Mouse (Mus musculus) telencephalon, adult 2 months (tissue): ENCODE data around the gene Cryga.

Source experiments
- DNase-seq: peaks from one replicate; pipeline ENCODE4 v3.0.0-alpha.2; 2011; ENCODE audit warnings: low read depth, low spot score

Gene Cryga

DNA sequence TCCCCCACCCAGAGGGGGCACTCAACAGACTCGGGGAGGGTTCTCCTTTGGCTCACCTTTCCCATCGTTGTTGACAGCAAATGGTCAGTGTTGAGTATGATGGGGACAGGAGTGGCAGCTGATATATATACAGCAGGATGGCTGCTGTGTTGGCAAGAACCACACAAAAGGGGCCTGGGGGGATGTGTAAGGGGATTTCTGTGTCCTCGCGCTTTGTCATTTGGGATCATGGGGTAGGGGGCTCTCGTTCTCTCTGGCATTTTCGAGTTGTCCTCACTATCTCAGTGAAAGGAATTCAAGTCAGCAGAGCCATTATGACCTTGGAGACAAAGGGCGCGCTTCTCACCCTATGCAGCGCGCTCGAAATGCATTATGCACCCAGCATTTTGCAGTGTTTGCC lies at the start of gene Cryga:
Cryga (minus strand) TSS at position 101 of the 400 bp plus-strand sequence.
- no peak for DNase-seq

DNA sequence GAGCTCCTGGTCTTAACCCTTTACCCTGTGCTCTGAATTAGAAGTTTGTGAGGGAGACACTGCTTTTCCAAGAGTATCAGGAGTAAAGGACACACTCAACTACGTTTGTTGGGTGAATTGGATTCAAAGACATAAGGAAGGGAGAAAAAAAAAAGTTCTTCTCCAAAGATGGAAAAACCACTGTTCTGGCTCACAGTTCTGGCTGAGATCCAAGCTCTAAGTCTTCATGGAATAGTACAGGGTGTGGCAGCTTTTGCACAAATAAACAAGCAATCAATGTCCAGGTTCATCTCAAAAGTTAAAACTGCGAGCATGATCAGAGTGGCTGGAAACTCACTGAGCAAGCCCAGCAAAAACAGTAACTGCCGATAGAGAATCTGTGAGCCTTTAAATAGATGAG lies 44.8 kb upstream of the Cryga start:
- no peak for DNase-seq

DNA sequence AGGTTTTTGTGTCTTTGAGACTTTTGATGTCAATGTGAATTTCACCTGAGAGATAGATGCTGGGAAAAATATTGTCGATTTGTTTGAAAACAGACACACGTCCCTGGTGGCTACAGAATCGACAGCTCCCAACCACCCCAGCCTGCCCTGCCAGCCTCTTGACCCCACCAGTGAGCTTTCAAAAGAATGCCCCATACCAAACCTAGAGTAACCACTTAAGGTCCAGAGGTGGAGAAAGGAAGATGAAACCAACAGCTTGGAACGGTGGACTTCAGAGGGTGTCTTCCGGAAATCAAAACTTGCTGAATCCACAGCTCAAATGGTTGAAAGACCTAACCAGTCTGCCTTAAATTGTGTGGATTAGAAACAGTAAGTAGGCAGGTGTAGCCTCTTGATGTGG lies 44.2 kb upstream of the Cryga start:
- DNase-seq, result no peak

DNA sequence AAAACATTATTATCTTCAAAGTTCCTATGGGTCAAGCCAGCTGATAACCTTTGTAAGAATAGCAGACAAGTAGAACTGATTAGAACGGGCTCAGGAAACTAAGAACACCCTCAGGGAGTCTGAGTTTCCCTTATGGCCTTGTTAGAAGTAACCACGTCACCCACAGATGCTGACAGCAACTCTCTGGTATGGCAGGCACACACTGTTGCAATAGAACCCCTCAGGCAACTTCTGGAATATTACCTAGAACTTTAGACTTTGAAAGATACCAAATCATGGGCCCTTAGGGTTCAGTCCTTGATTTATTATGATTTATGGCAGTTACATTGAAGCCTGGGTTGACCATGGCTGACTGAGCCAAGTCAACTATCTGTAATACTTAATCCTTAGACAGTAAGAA lies 43.4 kb upstream of the Cryga start:
- no peak for DNase-seq

DNA sequence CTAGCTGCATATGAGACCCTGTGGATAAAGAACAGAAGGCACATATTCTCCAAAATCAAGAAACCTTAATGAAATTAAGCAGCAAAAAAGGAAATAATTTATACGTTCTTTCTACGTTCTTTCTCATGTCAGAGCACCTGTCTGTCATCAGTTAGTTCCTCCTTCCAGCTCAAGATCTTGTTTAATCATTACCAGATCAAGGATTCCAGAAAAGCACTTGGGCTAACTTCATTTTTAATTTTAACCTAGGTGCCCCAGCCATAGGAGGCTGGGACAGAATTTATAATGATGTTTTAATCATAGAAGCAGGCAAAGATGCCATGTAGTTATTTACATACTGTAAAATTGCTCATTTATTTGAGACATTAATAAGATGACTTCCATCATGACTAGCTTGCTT lies 41.6 kb upstream of the Cryga start:
- no peak for DNase-seq

DNA sequence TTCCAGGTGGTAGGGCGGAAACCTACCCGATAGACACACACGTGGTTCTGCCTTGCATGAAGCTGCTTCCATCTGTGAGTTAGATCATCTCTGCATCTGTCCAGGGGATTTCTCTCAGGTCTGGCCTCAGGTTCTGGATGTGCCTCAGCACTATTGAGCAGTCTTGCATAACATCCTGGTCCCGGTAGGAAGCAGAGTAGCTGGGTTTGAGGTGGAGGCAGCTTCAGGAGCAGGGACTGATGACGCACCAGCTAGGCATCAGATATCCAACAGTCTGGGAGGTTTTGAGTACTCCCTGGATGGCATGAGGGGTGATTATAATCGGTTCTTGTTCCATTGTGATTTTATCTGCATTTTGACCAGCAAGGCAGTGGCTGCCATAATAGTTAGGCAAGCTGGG lies 34.4 kb upstream of the Cryga start:
- DNase-seq, result no peak

DNA sequence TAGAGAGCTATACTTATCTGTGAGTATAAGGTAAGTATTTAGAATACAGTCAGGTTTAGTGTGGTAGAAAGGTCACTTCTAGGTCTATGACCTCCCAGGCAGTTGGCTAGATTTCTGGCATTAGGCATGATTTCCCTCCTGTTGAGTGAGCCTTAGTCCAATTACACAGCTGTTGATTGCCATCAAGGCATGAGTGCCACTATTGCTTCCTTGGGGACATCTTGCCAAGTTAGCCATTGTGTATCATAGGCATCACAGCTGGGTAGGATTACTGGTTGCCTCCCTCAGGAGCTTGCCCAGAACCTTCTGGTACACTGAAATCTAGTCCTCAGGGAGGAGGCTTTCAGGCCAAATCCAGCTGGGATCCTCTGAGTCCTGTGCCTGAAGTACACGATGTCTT lies 29.7 kb upstream of the Cryga start:
- DNase-seq, result no peak

DNA sequence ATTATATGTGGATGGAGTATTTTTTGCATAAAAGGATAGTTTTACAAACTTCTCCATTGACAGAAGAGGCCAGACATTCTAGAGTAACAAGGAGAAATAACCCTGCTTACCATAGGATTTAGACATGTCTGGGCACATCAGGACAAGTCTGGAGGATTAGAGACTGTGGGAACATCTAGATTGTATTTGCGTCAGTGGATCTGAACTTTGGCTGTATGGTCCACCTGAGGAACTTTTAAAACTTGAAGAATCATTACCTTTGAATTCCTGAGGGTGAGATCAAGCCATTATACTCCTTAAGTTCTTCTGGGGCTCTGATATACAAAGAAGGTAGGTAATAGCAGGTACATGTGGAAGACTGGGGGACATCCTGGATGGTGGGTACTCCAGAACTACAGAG lies 28.5 kb upstream of the Cryga start:
- no peak for DNase-seq

DNA sequence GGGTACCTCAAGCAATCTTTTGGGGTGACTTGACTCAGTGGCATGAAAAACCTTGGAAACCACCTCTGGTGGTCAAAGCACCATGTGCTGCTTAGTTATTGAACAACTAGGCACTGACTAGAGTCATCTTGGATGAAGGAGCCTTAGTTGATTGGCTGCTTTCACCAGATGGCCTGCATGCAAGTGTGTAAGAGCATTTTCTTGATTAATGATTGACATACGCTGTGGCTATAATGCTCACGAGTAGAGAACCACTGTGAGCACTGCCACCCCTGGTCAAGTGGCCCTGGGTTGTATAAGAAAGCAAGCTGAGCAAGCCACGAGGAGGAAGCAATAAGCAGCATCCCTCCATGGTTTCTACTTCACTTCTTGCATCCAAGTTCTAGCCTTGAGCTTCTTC lies 27.1 kb upstream of the Cryga start:
- no peak for DNase-seq

DNA sequence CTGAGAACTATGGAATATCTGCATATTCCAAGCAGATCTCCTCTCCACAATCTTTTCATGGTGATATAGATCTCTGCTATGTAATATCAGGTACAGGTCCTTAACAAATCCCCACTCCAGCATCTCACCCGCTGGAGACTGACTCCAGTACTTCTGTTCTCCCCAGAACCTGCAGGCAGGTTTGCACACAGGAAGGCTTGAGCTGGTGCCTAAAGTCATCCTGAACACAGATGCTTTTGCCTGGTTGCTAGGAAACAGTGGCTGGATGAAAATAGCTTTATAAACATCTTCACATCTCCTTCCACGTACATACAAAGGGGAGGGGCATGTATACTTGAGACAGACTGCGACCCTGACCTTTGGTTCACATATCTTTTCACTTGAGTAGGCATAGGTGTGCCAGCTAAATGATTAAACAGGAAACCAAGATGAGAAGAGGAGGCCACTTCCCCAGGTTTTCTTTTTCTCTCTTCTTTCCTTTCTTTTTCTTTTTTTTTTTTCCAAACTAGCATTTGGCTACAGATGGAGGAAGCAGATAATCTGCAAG lies 26.5 kb upstream of the Cryga start:
- peak; percentile 38 for DNase-seq

DNA sequence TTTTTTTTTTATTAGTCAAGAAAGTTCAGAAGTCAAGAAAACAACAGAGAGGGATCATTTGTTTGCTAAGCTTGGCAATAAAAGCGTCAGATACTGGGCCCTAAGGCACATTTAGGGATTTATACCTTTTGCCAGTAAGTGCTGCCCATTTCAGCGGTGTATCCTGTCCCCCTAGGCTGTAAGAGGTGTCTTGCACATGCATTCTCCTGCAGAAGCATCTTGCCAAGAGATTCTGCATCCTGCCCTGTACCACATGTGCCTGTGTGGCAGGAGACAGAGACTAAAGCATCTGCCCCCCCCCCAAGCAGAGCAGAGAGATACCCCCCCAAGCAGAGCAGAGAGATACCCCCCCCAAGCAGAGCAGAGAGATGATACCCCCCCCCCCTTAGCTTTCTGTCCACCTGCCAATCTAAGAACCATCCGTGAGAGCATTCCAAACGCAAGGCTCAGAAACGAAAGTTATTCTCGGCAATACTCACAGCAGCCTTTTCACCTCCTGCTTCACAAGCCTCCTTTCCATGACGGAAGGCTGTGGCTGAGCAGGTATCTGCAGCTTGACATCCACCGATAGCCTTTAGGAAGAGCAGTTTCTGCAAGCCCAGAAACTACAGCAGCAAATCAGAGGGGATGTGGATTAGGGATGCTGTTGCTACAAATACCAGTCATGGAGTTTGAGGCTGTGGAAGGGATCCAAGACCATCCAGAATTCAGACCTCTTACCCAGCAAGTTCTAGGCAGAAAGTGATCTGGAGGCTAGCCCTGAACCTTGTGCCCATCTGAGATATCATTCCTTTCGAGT lies 19.6 kb upstream of the Cryga start, which contains the start of gene D630023F18Rik:
D630023F18Rik (minus strand) TSS at position 641 of the 799 bp plus-strand sequence.
- peak; percentile 55 for DNase-seq

DNA sequence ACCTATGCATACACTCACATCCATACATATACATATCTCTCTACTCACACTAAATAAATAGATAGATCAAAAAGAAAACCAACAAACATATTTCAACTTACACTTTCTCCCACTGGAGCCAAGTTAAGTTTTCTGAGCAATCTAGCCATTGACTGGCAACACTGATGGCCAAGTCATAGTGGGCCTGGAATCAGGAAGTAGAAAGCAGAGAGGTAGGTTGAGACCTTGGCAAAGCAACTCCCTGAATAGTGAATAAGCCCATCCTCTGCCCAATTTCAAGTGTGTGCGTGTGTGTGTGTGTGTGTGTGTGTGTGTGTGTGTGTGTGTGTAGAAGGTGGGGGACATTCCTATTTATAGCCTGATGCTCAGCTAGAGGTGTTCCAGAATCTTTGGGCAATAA lies 16.3 kb upstream of the Cryga start, which contains the start of gene Gm28845:
Gm28845 (minus strand) TSS at position 121 of the 400 bp plus-strand sequence.
- DNase-seq, result no peak

DNA sequence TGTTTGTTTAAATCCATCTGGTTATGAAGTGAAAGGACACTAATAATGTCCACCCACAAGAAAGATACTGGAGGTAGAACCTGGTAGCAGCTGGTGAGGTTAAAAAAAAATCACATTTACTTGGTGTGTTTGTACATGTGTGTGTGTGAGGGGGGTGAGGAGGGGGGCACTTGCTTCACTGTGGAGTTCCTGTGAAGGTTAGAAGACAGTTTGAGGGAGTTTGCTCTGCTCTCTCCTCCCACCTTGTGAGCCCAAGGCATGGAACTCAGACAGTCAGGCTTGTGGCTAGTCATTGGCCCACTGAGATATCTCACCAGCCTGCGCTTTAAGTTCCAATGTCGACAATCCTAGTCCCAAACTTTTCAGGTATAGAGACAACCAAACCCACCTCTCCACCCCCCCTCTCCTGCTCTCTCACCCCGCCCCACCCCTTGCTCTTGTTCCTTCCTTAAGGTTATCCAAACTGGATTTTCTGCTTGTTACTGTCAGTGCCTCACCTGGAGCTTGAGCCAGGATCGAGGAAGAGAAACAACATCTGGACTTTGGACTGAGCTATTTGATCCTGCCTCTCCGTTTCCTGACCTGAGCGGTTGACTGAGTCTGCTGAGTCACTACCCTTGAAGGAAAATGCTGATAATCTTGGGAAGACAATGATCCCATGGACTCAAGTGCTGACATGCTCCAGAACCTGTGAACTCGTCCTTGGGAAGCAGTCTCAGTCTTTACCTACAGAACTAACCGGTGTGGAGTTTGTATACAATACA lies 15.2 kb upstream of the Cryga start:
- DNase-seq, result no peak

DNA sequence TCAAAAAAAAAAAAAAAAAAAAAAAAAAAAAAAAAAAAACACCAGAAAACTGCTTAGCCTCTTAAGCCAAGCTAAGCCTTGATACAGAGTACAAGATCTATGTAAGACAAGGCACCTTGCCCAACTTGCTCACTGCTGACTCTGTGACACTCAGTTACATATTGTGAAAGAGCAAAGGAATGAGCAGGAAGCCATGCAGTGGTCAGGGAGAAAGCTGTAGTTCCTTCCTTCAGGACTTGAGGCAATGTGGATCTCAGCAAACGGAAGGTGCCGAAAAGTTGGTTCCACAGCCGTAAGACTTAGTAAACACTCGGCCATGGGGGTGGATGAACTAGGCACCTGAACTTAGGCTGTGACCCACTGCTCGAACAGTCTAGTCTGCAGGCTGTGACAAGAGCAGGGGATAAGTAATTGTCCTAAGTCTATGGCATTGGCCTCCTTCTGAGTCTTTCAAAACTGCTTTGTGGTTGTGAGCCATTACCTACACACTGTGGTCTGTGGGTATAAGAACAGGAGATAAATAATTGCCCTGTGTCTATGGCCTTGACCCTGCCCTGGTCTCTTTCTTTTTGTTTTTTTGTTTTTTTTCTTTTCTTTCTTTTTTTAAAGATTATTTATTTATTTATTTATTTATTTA lies 10.5 kb upstream of the Cryga start:
- no peak for DNase-seq

DNA sequence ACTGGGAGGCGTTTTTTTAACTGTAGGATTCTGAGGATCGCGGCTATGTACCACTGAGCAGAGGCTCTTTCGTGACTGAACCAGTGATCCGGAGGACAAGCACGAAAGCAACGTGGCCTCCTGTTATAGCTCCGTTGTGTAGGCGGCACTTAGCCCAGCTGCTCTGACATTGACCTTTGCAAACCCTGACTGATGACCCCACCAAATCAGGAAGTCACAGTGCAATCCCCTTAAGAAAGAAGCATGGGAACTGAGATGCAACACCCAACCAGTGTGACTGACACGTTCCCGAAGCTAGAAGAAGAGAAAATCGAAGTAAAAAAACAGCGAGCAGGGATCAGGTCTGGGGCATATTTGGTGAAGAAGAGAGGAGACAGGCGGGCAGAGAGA lies 9.6 kb upstream of the Cryga start:
- no peak for DNase-seq

DNA sequence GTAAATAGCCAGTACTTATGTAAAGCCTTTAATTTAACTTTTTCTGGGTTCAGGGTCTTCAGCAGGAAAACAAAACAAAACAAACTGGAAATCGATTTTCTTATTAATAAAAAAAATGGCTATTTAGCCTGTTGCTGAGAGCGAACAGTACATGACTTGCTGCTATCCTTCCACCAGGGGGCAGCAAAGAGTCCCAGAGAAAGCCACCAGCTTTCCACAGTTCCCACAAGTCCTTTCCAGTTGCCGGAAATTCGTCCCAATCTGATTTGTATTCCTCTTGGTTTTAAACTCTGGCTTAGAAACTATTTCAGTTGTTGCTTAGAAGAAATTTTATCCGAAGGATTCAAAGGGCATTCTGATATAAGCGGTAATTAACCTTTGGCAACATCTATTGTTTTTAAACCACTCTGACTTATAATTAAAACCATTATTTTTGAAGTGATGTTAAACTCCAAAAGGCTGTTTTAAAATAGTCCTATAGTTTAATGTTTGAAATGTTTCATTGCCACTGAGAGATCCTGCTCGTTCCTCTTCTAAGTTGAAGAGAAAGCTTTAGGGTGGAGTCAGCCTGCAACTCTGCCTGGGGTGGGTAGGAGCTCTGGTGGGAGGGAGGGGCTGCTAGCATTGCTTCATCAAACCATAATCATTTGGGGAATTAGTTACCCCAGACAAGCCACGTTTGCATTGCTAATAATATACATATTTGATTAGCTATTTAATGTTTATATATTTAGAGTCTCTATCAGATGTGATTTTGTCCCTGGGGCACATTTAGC lies 9.0 kb upstream of the Cryga start:
- peak; percentile 74 for DNase-seq

DNA sequence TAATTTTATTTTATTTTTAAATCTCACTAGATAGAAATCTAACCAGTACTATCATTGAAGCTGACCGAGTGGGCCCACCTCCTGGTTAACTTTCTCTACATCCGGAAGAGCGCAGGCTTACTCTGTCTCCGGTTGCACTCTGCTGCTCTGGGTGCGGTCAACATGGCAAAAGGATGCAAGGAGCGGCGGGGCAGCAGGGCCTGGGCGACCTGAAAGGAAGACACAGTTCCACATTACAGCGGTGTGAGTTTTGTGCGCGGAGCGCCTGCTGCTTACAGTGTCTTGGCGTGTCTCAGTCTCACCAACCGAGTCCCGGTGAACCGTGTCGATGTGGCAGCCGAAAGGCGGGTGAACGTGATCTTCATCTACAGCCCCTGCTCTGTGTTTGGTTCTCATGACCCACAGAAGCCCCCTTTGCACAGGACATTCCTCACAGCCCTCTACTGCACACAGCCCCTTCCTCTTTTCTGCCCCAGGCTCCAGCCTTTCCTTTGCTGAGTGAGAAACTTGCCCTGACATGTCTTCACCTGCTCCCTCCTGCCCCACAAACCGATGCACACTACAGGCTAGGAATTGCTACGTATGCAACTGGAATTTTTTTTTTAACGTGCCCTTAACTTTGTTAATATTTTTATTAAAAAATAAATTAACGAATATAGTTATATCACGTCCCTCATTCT lies 6.7 kb upstream of the Cryga start:
- DNase-seq, result no peak

DNA sequence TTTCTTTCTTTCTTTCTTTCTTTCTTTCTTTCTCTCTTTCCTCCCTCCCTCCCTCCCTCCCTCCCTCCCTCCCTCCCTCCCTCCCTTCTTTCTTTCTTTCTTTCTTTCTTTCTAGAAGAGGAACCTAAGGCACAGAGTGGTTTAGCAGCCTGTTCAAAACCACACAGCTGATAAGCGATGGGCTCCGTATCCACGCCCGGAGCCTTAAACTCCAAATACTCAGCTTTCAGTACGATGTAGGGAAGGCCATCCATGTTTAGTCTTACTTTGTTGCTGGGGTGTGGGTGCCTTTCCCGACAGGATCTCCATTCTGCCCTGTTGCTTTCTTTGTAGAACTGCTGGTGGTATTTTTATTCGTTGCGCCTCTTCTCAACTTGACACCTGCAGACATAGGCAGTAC lies 6.0 kb upstream of the Cryga start:
- DNase-seq, result no peak

DNA sequence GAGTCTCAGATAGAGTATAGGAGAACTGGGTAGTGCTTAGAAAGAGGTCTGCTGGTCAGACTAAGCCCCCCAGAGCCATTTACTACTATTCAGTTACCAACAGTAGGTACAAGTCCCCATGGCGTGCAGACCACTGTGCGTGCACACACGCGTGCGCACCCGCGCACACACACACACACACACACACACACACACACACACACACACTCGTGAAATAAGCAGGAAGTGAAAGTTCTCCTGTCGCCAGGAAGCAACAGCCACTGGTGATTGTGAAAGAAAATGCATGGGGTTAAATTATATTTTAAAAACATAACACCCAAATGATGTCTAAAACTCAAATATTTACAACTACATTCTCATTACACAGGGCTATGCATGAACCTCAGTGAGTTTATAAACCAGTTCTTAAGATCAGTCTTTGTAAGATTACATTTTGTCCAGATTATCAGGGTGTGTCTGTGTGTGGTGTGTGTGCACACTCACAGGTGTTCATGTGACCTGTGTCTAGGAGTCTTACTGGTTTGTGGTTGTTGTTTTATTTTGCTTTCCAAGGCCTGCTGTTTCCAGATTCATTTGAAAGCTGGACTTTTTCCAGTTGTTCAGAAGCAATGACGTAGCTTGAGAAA lies 4.6 kb upstream of the Cryga start:
- DNase-seq, result no peak

DNA sequence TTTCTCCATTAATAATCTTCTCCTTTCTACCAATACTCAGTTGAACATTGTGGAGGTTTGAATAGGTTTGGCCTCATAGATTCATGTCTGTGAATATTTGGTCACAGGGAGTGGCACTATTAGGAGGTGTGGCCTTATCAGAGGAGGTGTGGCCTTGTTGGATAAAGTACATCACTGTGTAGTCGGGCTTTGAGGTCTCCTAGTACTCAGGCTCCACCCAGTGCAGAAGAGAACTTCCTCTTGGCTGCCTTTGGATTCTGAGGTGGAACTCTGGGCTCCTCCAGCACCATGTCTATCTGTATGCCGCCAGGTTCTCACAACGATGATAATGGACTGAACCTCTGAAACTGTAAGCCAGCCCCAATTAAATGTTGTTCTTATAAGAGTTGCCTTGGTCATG lies 6.2 kb downstream of the Cryga start:
- DNase-seq, result no peak
